Mouse (Mus musculus): ENCODE measurements around the gene Ldlrad3. TPM values are rescaled to one million over a fixed set of nuclear protein-coding genes. Genes with fewer than 3 reads are reported as not detected.
A peak's percentile ranks its signal among the peaks of the same experiment; 100 is the strongest.

Ldlrad3 gene
- polyA plus RNA-seq, 1 experiment from 2014 or later = 64.1 TPM

DNA sequence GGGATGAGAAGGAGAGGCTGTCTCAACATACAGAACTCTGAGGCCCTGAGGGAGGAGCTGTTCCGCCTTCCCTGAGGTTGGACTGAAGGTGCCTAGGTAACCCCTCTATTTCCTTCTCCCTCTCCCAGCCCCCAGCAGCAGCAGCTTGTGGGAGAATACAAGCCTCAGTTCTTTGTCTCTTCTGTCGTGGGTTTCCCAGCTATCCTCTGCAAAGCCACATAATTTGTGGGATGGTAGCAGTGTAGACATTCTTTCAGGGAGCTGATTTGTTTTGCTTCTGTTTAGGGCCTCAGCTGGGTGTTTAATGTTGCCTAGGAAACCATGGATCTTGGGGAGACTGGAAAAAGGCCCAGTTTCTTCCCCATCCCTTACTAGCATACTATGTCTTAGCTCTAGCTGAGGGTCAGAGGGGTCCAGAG, 266.0 kb downstream of the Ldlrad3 start:
- Histone ChIP-seq H3K9me3 (replicated peaks) (no peaks in the 10 kb centered on the region), H3K27ac (no peak overlapping the region), H3K4me1 (peaks cover 4% of the 10 kb centered on the region), H3K27me3 (ENCODE audit: low read depth, poor library complexity, severe bottlenecking) (no peaks in the 10 kb centered on the region), H3K36me3 (no peaks in the 10 kb centered on the region), H3K4me3 (no peak overlapping the region)
- no peak for DNase-seq (ENCODE audit: low spot score)
- WGBS = 66% methylated on average over 2 of the region's 2 CpGs

DNA sequence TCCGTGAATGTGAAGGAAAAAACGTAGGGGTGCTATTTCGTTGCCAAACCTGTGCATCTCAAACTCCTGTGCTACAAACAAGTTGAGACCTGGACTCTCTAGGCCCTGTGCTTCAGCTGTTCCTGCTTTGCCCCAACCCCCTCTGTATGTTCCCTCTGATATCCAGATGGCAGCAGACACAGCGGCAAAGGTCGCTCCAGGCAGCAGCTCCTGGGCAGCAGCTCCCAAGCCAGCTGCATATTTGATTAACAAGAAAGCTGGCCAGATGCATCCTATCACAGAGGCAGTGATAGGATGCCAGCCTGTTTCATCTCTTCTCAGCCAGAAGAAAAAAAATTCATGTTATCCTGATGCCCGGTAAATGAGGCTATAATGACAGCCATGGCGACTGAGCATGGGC, 267.7 kb downstream of the Ldlrad3 start:
- H3K36me3 ChIP-seq = no peaks in the 10 kb centered on the region
- H3K27me3 ChIP-seq (ENCODE audit: low read depth, poor library complexity, severe bottlenecking) = no peaks in the 10 kb centered on the region
- H3K4me1 ChIP-seq = peaks cover 4% of the 10 kb centered on the region
- H3K4me3 ChIP-seq = no peak overlapping the region
- no peaks in the 10 kb centered on the region for H3K9me3 ChIP-seq (replicated peaks)
- no peak overlapping the region for H3K27ac ChIP-seq
- no peak for DNase-seq (ENCODE audit: low spot score)
- 88% methylated on average over 7 of the region's 7 CpGs for WGBS

DNA sequence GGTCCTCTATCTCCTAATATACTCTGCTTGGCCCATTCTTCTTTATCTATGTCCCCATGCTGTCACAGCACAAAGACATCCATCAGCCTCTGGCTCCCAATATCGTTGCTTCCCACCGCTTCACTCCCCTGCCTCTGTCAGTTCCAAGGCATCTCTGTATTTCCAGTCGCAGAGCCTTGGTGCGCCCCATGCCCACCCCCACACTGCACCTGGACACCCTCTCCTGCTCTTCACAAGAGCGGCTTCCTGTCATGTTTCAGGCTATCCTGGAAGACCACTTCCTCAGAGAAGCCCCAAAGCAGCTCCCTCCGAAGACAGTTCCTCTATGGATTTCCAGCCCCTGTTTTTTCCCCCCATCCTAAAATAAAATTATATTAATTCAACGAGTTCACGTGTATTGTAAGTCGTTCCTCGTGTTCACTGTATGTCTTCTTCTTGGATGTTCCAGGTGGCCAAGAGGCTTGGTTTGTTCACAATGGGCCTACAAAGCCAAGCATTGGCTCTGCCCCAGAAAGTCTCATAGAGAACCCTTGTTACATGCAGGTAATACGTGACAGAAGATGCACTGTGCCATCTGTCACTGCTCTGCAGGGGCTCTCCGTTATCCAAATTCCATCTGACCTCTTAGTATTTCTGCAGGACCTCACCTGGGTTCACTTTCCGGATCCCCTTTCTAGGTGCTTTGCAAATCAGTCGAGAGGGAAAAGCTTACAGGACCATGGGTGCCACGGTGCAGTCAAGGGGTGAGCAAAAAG, 276.7 kb downstream of the Ldlrad3 start:
- 91% methylated on average over 15 of the region's 15 CpGs for WGBS
- H3K9me3 ChIP-seq (replicated peaks) = no peaks in the 10 kb centered on the region
- H3K36me3 ChIP-seq = no peaks in the 10 kb centered on the region
- H3K4me3 ChIP-seq = no peak overlapping the region
- no peak for DNase-seq (ENCODE audit: low spot score)
- H3K27ac ChIP-seq = no peak overlapping the region
- H3K4me1 ChIP-seq = peaks cover 14% of the 10 kb centered on the region; the same call in 1 of the 2 replicates
- H3K27me3 ChIP-seq (ENCODE audit: low read depth, poor library complexity, severe bottlenecking) = 0 out of 2 replicates have a peak, but pooled peaks cover 5% of the 10 kb centered on the region

DNA sequence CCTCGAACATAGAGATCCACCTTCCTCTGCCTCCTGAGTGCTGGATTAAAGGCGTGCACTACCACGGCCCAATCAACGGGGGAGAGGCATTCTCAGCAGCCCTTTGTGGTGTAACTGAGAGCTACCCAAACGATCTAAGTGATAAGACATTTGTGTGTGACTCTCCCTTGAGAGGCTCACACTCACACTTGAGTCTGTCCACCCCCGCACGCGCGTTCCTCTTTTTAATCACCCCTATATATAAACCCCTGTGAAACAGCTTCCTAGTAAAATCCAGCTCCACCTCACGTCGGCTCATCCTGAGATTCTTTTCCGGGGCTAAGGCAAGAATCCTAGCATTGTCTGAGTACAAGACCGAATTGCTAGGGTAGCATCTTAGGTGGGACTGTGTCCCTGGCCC, 277.4 kb downstream of the Ldlrad3 start:
- Histone ChIP-seq H3K9me3 (replicated peaks) (no peaks in the 10 kb centered on the region), H3K27me3 (ENCODE audit: low read depth, poor library complexity, severe bottlenecking) (0 out of 2 replicates have a peak, but pooled peaks cover 5% of the 10 kb centered on the region)
- WGBS = 85% methylated on average over 13 of the region's 13 CpGs

DNA sequence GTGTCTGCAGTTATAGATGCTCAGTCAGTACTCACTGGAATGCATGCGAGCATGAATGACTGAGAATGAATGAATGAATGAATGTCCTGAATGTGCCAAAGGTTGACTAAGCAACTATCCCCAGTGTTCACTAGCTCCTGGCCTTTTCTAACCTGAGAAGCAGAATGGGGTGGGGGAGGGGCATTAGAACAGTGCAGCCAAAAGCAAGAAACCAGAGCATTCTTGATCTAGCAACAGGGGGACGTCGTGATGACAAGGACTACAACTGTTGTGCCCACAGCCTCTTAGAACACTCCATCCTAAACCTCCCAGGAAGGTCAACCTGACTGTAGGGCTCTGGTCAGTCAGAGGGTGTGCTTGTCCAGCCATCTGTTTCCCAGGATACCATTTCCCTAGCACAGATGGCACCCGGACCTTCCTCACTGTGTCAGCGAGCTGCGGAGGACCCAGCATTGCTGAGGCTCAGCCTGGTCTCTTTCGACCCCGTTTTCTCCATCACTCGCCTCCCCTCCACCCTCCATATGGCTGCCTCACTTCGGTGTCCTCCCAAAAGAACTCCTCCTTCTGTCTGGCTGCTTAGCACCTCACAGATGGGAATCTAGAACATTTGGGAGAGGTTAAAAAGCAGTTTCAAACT, 278.7 kb downstream of the Ldlrad3 start:
- no peaks in the 10 kb centered on the region for H3K9me3 ChIP-seq (replicated peaks)

More for the DNA sequence above, 277.4 kb downstream of the Ldlrad3 start:
- no peak for DNase-seq (ENCODE audit: low spot score)
- peaks cover 14% of the 10 kb centered on the region; the same call in 1 of the 2 replicates for H3K4me1 ChIP-seq
- no peaks in the 10 kb centered on the region for H3K36me3 ChIP-seq
- no peak overlapping the region for H3K27ac ChIP-seq
- H3K4me3 ChIP-seq = no peak overlapping the region

DNA sequence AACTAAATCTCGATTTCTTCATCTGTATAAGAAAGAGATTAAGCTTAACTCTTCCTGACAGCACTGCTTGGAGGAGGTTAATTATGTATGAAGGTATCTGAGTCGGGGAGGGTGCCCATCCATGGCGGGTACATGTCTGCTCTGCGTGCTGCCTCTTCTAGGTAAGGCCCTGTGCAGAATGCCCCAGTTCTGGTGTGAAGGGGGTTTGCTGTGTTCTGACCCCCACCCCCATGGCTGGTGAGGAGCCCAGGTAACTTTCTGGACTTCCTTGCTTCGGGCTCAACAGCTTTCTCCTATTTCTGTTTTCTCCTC, 279.9 kb downstream of the Ldlrad3 start:
- Histone ChIP-seq H3K4me3 (no peak overlapping the region), H3K27ac (peak overlapping the region; percentile 73), H3K9me3 (replicated peaks) (no peaks in the 10 kb centered on the region), H3K27me3 (ENCODE audit: low read depth, poor library complexity, severe bottlenecking) (0 out of 2 replicates have a peak, but pooled peaks cover 5% of the 10 kb centered on the region), H3K4me1 (peaks cover 14% of the 10 kb centered on the region; the same call in 1 of the 2 replicates), H3K36me3 (no peaks in the 10 kb centered on the region)
- DNase-seq (ENCODE audit: low spot score) = no peak
- 75% methylated on average over 5 of the region's 5 CpGs for WGBS

More for the DNA sequence above, 278.7 kb downstream of the Ldlrad3 start:
- Histone ChIP-seq H3K27ac (no peak overlapping the region), H3K27me3 (ENCODE audit: low read depth, poor library complexity, severe bottlenecking) (0 out of 2 replicates have a peak, but pooled peaks cover 5% of the 10 kb centered on the region), H3K4me3 (no peak overlapping the region), H3K4me1 (peaks cover 14% of the 10 kb centered on the region; the same call in 1 of the 2 replicates), H3K36me3 (no peaks in the 10 kb centered on the region)
- no peak for DNase-seq (ENCODE audit: low spot score)
- WGBS = 78% methylated on average over 10 of the region's 10 CpGs

DNA sequence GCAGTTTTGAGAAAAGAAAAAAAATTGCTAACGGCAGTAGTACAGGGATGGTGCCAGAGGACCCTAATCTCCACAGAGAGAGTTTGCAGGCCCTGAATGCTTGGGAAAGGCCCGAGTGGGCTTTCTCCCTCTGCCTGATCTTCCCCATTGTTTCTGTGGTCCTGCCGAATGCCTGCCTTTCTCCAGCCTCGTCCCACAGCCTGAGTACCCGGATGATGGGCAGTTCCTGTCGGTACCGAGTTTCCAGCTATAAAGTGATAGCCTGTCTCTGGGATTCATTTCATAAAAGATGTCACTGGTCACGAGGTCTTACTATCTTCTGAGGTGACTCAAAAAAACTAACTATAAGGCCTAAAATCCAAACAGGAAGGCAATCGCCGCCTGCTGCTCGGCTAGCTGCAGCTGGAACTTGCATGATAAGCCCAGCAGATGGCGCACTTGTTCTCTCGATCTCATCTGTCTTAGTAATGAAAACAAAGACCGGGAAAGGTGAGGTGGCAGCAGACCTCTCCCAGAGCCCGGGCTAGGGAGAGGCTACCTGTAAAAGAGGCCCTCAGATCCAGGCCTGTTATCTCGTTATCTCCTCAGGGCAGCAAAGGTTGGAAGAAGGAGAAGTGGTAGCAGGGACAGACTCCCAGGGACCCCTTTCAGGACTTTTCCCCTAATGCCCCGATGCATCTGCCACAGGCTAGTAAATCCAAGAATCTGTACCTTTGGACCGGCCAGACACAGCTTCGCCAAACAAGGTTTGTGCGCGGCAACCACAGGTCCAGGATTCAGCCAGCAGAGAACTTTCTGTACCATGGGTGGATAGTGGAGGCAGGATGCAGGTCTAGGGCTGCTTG, 280.4 kb downstream of the Ldlrad3 start:
- H3K27me3 ChIP-seq (ENCODE audit: low read depth, poor library complexity, severe bottlenecking) = 0 out of 2 replicates have a peak, but pooled peaks cover 5% of the 10 kb centered on the region
- DNase-seq (ENCODE audit: low spot score) = peak; percentile 89
- peaks cover 14% of the 10 kb centered on the region; the same call in 1 of the 2 replicates for H3K4me1 ChIP-seq
- H3K9me3 ChIP-seq (replicated peaks) = no peaks in the 10 kb centered on the region
- H3K36me3 ChIP-seq = peaks cover 5% of the 10 kb centered on the region
- H3K4me3 ChIP-seq = peak overlapping the region; percentile 32
- H3K27ac ChIP-seq = peak overlapping the region; percentile 73
- 33% methylated on average over 21 of the region's 21 CpGs for WGBS

DNA sequence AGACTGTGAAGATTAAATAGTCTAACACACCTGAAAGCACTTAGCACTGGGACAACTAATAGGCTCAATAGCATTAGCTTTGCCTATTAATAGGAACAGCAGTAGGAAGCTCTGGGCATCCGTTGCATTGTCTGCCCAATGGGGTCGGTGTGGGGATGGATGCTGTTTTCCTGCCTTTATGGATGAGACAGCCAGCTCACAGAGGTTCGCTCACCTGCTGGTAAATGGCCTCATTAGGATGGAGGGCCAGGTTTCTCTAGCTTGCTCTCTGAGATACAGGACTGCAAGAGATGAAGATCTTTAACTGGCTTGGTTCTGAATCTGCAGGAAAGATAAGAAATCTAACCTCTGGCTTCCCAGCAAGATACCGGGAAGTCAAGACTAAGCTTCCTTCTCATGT, 284.0 kb downstream of the Ldlrad3 start:
- H3K9me3 ChIP-seq (replicated peaks) = no peaks in the 10 kb centered on the region
- peaks cover 16% of the 10 kb centered on the region for H3K36me3 ChIP-seq
- 75% methylated on average over 4 of the region's 4 CpGs for WGBS
- DNase-seq (ENCODE audit: low spot score) = no peak
- H3K27ac ChIP-seq = no peak overlapping the region
- peaks cover 10% of the 10 kb centered on the region; the same call in 1 of the 2 replicates for H3K4me1 ChIP-seq
- no peak overlapping the region for H3K4me3 ChIP-seq
- H3K27me3 ChIP-seq (ENCODE audit: low read depth, poor library complexity, severe bottlenecking) = 0 out of 2 replicates have a peak, but pooled peaks cover 5% of the 10 kb centered on the region

Other genes with a start within 250 kb of the Ldlrad3 start
- 26.3 and 30.3 TPM in 2 replicates for gene Trim44, start 221.4 kb upstream of the Ldlrad3 start, polyA plus RNA-seq (2016; fragmentation: Nextera tagmentation; extraction: Ambion mirVana)